Mouse (Mus musculus): ENCODE measurements around the gene Cdh24. TPM values are rescaled to one million over a fixed set of nuclear protein-coding genes. Genes with fewer than 3 reads are reported as not detected.

Cdh24 gene
- polyA plus RNA-seq, 1 experiment from 2014 or later = 3.1 TPM

DNA sequence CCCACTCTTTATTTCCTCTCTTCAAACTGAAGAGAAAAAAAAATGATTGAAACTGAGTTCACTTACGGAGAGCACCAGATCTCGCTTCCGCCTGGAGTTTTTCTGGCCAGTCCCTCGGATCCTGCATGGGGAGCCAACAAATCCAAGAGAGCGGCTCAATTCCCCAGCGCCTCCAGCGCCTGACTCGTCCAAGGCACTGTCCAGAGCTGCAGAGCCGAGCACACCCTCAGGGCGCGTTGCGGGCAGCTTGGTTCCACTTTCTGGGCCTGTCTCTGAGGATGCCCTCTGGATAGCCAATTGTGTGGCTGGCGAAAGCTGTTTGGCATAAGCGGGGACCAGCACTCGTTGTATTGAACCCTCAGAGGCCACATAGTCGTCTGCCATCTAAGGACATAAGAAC, 50.1 kb downstream of the Cdh24 start:
- Histone ChIP-seq H3K4me3 (no peak overlapping the region), H3K9me3 (replicated peaks) (0 out of 2 replicates have a peak, but pooled peaks cover 3% of the 10 kb centered on the region), H3K27ac (ENCODE audit: poor library complexity, severe bottlenecking) (no peak overlapping the region), H3K4me2 (no peak overlapping the region), H3K27me3 (replicated peaks) (no peaks in the 10 kb centered on the region), H3K4me1 (replicated peaks) (peaks cover 42% of the 10 kb centered on the region), H3K36me3 (peaks cover 23% of the 10 kb centered on the region), H3K9ac (no peak overlapping the region)
- ATAC-seq (ENCODE audit: insufficient number of reproducible peaks, low FRiP score) = no peak
- WGBS = 92% methylated on average over 16 of the region's 16 CpGs

- peak; percentile 38; the same call in 1 of the 2 replicates for ATAC-seq (ENCODE audit: insufficient number of reproducible peaks, low FRiP score)
- 37% methylated on average over 7 of the region's 7 CpGs for WGBS
- H3K9ac ChIP-seq = no peak overlapping the region
- no peaks in the 10 kb centered on the region for H3K27me3 ChIP-seq (replicated peaks)
- H3K4me2 ChIP-seq = no peak overlapping the region
- H3K27ac ChIP-seq (ENCODE audit: poor library complexity, severe bottlenecking) = no peak overlapping the region
- H3K36me3 ChIP-seq = peaks cover 32% of the 10 kb centered on the region
- H3K9me3 ChIP-seq (replicated peaks) = no peaks in the 10 kb centered on the region
- no peak overlapping the region for H3K4me3 ChIP-seq
- H3K4me1 ChIP-seq (replicated peaks) = peaks cover 5% of the 10 kb centered on the region
Measured at GRCm38 (mm10) chr14:54583681-54584338, 57.4 kb downstream of the Cdh24 start.

DNA sequence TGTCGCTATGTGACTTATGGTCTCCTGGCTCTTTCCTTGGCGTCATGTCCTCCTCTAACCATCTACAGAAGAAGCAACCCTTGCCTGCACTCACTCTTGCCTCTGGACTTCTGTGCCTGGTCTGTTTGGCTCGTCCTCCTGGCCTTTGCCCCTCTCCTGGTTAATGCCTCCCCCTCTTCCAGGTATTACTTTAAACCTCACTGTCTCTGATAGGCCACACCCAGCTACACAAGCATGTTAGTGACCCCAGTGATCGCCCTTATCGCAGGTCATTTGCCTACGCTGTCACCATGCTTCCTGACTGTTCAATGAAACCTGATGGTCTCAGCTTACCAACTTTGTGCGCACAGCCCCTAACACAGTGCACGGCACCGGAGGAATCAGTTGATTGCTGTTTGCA, 58.6 kb downstream of the Cdh24 start:
- Histone ChIP-seq H3K4me1 (replicated peaks) (peaks cover 5% of the 10 kb centered on the region; the same call in 1 of the 2 replicates), H3K27me3 (replicated peaks) (no peaks in the 10 kb centered on the region), H3K36me3 (peaks cover 32% of the 10 kb centered on the region), H3K4me3 (no peak overlapping the region), H3K27ac (ENCODE audit: poor library complexity, severe bottlenecking) (no peak overlapping the region), H3K4me2 (no peak overlapping the region), H3K9me3 (replicated peaks) (no peaks in the 10 kb centered on the region), H3K9ac (no peak overlapping the region)
- WGBS = 89% methylated on average over 9 of the region's 9 CpGs
- ATAC-seq (ENCODE audit: insufficient number of reproducible peaks, low FRiP score) = no peak

MicroRNAs within 50 kb of the gene (microRNA counts, 519-probe panel; counts per million panel counts)
- not detected for microRNA mmu-miR-686

Small RNA genes lying within 50 kb of the gene (microRNA-seq; reads per million reads assigned to microRNA genes)
- gene Mir686 (not detected), gene Mir6948 (not detected)

Other genes starting within 250 kb of the Cdh24 start
- gene Slc7a7, start 223.6 kb downstream of the Cdh24 start, polyA plus RNA-seq (2016; fragmentation: Nextera tagmentation; extraction: Ambion mirVana) = 8.0 and 8.3 TPM in 2 replicates
- 284 and 290 TPM in 2 replicates for gene Mrpl52, start 214.5 kb downstream of the Cdh24 start, polyA plus RNA-seq (2016; fragmentation: Nextera tagmentation; extraction: Ambion mirVana)
- 127 and 129 TPM in 2 replicates for gene Mmp14, start 209.8 kb downstream of the Cdh24 start, polyA plus RNA-seq (2016; fragmentation: Nextera tagmentation; extraction: Ambion mirVana)
- gene Lrp10, start 177.2 kb downstream of the Cdh24 start, polyA plus RNA-seq (2016; fragmentation: Nextera tagmentation; extraction: Ambion mirVana) = 50.3 and 55.8 TPM in 2 replicates
- 1.9 and 2.4 TPM in 2 replicates for gene Rem2, start 165.3 kb downstream of the Cdh24 start, polyA plus RNA-seq (2016; fragmentation: Nextera tagmentation; extraction: Ambion mirVana)
- 63.5 and 65.0 TPM in 2 replicates for gene Prmt5, start 123.8 kb downstream of the Cdh24 start, polyA plus RNA-seq (2016; fragmentation: Nextera tagmentation; extraction: Ambion mirVana)
- gene Haus4, start 86.7 kb downstream of the Cdh24 start, polyA plus RNA-seq (2016; fragmentation: Nextera tagmentation; extraction: Ambion mirVana) = 38.0 and 46.3 TPM in 2 replicates
- gene Ajuba, start 63.8 kb downstream of the Cdh24 start, polyA plus RNA-seq (2016; fragmentation: Nextera tagmentation; extraction: Ambion mirVana) = 39.5 and 40.7 TPM in 2 replicates
- gene 4931414P19Rik, start 35.4 kb downstream of the Cdh24 start, polyA plus RNA-seq (2016; fragmentation: Nextera tagmentation; extraction: Ambion mirVana) = 6.4 and 6.8 TPM in 2 replicates
- gene Psmb5, start 23.3 kb downstream of the Cdh24 start, polyA plus RNA-seq (2016; fragmentation: Nextera tagmentation; extraction: Ambion mirVana) = 300 and 308 TPM in 2 replicates
- gene Psmb11, start 19.9 kb downstream of the Cdh24 start, polyA plus RNA-seq (2016; fragmentation: Nextera tagmentation; extraction: Ambion mirVana) = not detected in 2 replicates
- gene Gm17606, start 412 bp downstream of the Cdh24 start, polyA plus RNA-seq (2016; fragmentation: Nextera tagmentation; extraction: Ambion mirVana) = not detected in 2 replicates
- gene 1700123O20Rik, start 44.9 kb upstream of the Cdh24 start, polyA plus RNA-seq (2016; fragmentation: Nextera tagmentation; extraction: Ambion mirVana) = 50.3 and 57.1 TPM in 2 replicates
- 85.1 and 89.0 TPM in 2 replicates for gene Acin1, start 45.6 kb upstream of the Cdh24 start, polyA plus RNA-seq (2016; fragmentation: Nextera tagmentation; extraction: Ambion mirVana)
- gene Gm29776, start 57.5 kb upstream of the Cdh24 start, polyA plus RNA-seq (2016; fragmentation: Nextera tagmentation; extraction: Ambion mirVana) = 0.21 and 0.28 TPM in 2 replicates
- not detected in 2 replicates for gene Cebpe, start 70.8 kb upstream of the Cdh24 start, polyA plus RNA-seq (2016; fragmentation: Nextera tagmentation; extraction: Ambion mirVana)
- gene Slc7a8, start 140.6 kb upstream of the Cdh24 start, polyA plus RNA-seq (2016; fragmentation: Nextera tagmentation; extraction: Ambion mirVana) = 4.4 and 4.7 TPM in 2 replicates
- gene Rnf212b, start 172.8 kb upstream of the Cdh24 start, polyA plus RNA-seq (2016; fragmentation: Nextera tagmentation; extraction: Ambion mirVana) = not detected in 2 replicates
- 7.4 and 10.4 TPM in 2 replicates for gene Homez, start 229.6 kb upstream of the Cdh24 start, polyA plus RNA-seq (2016; fragmentation: Nextera tagmentation; extraction: Ambion mirVana)
- 0.62 and 0.79 TPM in 2 replicates for gene Ppp1r3e, start 236.2 kb upstream of the Cdh24 start, polyA plus RNA-seq (2016; fragmentation: Nextera tagmentation; extraction: Ambion mirVana)
- 2.3 and 2.4 TPM in 2 replicates for gene Bcl2l2, start 242.0 kb upstream of the Cdh24 start, polyA plus RNA-seq (2016; fragmentation: Nextera tagmentation; extraction: Ambion mirVana)
- not detected in 2 replicates for gene Gm20521, start 242.1 kb upstream of the Cdh24 start, polyA plus RNA-seq (2016; fragmentation: Nextera tagmentation; extraction: Ambion mirVana)

Data from heart, embryonic 12.5 days (tissue).